Mouse (Mus musculus) heart, adult 2 months (tissue): ENCODE measurements around the gene Ang4. TPM values are rescaled to one million over a fixed set of nuclear protein-coding genes. Genes with fewer than 3 reads are reported as not detected.

Experiments used
- DNase-seq, 2 experiments: peaks; one replicate each; pipeline ENCODE4 v3.0.0; 2021
- H3K27ac ChIP-seq: fragments of 200-600 bp; 2 replicates; pipeline ENCODE4 v1.8.1; 2022
- H3K27me3 ChIP-seq: fragments of 200-500 bp; 2 replicates; pipeline ENCODE4 v1.6.1; 2012; ENCODE audit warnings: mild to moderate bottlenecking, low read length, inconsistent platforms, mixed read lengths; ENCODE audit not compliant: control insufficient read depth, insufficient read depth
- H3K36me3 ChIP-seq: fragments of 200-500 bp; 2 replicates; pipeline ENCODE4 v1.6.1; 2012; ENCODE audit warnings: low read length, inconsistent platforms; ENCODE audit not compliant: control insufficient read depth, insufficient read depth
- H3K4me1 ChIP-seq: fragments of 200-500 bp; 2 replicates; pipeline ENCODE4 v1.6.1; 2011; ENCODE audit warnings: low read length; ENCODE audit not compliant: control insufficient read depth, insufficient read depth
- H3K4me3 ChIP-seq: fragments of 200-600 bp; 2 replicates; pipeline ENCODE4 v1.8.1; 2022
- H3K79me2 ChIP-seq: fragments of 200-500 bp; replicated peaks from 2 replicates; pipeline ENCODE4 v1.6.1; 2012; ENCODE audit warnings: mild to moderate bottlenecking, inconsistent platforms, low read length, moderate library complexity, mixed read lengths; ENCODE audit not compliant: control insufficient read depth, insufficient read depth
- H3K9ac ChIP-seq: fragments of 200-500 bp; 2 replicates; pipeline ENCODE4 v1.6.1; 2012; ENCODE audit warnings: low read depth, mild to moderate bottlenecking, control low read depth, inconsistent platforms, low read length, mixed read lengths
- CTCF ChIP-seq: fragments of 200-600 bp; IDR thresholded peaks from 2 replicates; pipeline ENCODE4 v1.8.1; 2022; ENCODE audit warnings: antibody characterized with exemption, mild to moderate bottlenecking, moderate library complexity
- EP300 ChIP-seq: fragments of 200-500 bp; IDR thresholded peaks from 2 replicates; pipeline ENCODE4 v1.6.1; 2011; ENCODE audit warnings: low read depth, low read length, control low read depth; ENCODE audit not compliant: insufficient read depth
- POLR2A ChIP-seq: fragments of 200-500 bp; IDR thresholded peaks from 2 replicates; pipeline ENCODE4 v1.6.1; 2011; ENCODE audit warnings: mild to moderate bottlenecking, low read depth, low read length, control low read depth; ENCODE audit not compliant: insufficient read depth
- WGBS: fragments of 180-500 bp; shearing (Covaris S2); methylation state at CpG from one replicate; pipeline ENCODE4 v1.1.7; 2018; 5-methylcytosine and 5-hydroxymethylcytosine counted together
- intact Hi-C: fragments of 180-260 bp; cut with DNase I; formaldehyde crosslinking; loops from one replicate; pipeline ENCODE4 v1.15.1; 2025
- polyA plus RNA-seq: library from polyadenylated mRNA; depleted of rRNA; stranded (reverse); fragments of >200 nt; gene quantifications from 2 replicates; pipeline ENCODE4 v1.2.3, GENCODE M21; 2012; rRNA removed
- total RNA-seq, 2 experiments: library from RNA; stranded (reverse); gene quantifications; 2 replicates each; pipeline ENCODE4 v1.2.3; 2021

Ang4 gene
- total and polyA plus RNA-seq, 3 experiments, result not detected

DNA sequence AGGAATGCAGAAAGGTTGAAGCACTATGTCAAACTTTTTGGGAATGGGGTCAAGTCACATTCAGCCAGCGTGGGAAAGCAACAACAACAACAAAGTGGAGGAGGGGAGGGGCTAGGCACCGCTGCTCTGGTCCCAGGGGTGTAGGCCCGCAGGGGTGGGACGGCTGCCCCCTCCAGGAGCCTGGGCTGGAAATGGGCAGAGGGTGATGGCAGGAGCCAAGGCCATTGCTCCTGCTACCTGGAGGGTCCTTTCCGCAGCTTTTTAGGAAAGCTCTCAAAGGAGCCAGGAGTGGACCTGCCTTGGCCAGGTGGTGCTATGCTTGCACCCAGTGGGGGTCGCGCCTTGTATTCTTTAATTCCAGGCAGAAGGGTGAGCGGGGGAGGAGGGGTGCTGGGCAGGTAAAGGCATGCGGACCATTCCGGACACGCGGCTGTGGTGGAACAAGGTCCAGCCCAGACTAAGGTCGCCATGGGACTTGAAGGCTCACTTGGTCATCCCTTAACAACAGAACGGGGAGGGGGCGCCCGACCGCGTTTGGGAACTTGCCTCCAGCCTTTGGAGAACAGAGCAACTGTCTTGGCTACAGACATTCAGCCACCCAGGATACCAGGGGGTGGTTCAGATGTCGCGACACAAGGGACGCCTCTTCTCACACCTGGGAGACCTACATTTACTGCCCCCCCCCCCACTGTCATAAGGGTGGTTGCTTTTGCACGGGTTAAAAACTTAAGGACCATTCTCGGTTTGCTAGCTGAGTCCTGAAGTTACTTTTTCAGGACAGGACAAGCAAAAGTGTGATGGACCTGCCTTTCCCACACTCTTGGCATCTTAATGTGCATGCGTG lies 34.0 kb downstream of the Ang4 start:
- Histone ChIP-seq H3K4me1 (no peaks in the 10 kb centered on the region), H3K27ac (no peak overlapping the region), H3K79me2 (no peaks in the 10 kb centered on the region), H3K36me3 (no peaks in the 10 kb centered on the region), H3K9ac (no peak overlapping the region), H3K27me3 (peaks cover 11% of the 10 kb centered on the region), H3K4me3 (no peak overlapping the region)
- intact Hi-C loops, result no loop called here
- TF ChIP-seq CTCF (no peak), POLR2A (no peak), EP300 (no peak)
- no peak for DNase-seq
- WGBS, result 2% methylated on average over 24 of the region's 24 CpGs

DNA sequence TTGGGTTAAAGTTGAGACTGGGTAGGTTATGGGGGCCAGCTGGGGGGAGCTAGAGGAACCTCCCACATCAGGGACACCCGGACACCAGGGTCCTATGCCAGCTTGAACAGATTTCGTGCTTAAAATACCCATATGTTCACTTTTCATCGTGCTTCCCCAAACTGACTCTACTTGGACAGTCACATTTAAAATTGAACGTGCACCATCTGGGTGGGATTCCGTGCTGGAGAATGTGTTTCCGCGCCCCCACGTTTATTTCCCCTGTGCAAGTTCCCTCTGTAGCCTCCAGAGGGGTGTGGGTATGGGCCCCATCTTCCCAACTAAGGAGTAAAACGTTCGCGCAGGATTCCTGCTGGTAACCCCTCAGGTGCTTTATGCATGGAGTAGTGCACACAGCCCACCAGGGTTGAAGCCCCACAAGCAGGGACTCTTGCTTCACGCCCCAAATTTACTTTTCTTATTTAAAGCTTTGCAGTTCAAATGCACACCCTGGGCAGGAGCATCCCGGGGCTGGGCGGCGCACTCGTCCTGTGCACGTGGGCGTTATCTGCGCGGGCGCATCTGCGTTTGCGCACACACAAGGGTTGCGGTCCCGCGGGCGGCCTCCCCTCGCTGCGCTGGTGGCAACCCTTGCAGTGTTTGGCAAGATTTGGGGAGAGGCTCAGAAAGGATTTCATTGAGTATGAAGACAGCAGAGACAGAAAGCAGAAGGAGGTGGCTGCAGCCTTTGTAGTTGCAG lies 34.8 kb downstream of the Ang4 start:
- peaks cover 11% of the 10 kb centered on the region for H3K27me3 ChIP-seq
- H3K79me2 ChIP-seq, result no peaks in the 10 kb centered on the region
- no peak for DNase-seq
- H3K4me1 ChIP-seq, result no peaks in the 10 kb centered on the region
- WGBS, result 4% methylated on average over 29 of the region's 29 CpGs
- H3K4me3 ChIP-seq, result no peak overlapping the region
- H3K36me3 ChIP-seq, result no peaks in the 10 kb centered on the region
- H3K9ac ChIP-seq, result no peak overlapping the region
- intact Hi-C loops, result no loop called here
- TF ChIP-seq EP300, result no peak
- no peak for TF ChIP-seq CTCF
- TF ChIP-seq POLR2A, result no peak
- no peak overlapping the region for H3K27ac ChIP-seq

DNA sequence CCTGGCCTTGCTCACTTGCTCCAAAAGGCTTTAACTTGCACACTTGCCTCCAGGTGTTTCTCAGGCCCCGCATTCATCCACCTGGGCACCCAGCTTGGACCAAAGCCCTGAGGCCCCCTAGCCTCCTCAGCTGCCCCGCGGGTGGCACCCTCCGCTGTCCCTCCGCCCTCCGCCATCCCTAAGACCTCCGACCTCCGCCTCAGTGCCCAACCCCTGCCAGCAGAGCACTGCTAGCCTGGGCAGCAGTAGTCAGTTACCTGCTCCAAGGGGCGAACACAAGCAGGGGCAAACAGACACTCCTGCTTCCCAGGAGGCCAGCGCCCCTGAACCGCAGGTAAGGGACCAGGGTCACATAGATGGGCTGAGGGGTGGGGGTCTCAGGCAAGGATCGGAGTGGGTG lies 35.4 kb downstream of the Ang4 start:
- Histone ChIP-seq H3K36me3 (no peaks in the 10 kb centered on the region), H3K27me3 (peaks cover 11% of the 10 kb centered on the region), H3K27ac (no peak overlapping the region), H3K4me3 (no peak overlapping the region), H3K4me1 (no peaks in the 10 kb centered on the region), H3K9ac (no peak overlapping the region), H3K79me2 (no peaks in the 10 kb centered on the region)
- WGBS, result 23% methylated on average over 12 of the region's 12 CpGs
- TF ChIP-seq POLR2A (no peak), EP300 (no peak), CTCF (no peak)
- DNase-seq, result no peak
- intact Hi-C loops, result no loop called here

DNA sequence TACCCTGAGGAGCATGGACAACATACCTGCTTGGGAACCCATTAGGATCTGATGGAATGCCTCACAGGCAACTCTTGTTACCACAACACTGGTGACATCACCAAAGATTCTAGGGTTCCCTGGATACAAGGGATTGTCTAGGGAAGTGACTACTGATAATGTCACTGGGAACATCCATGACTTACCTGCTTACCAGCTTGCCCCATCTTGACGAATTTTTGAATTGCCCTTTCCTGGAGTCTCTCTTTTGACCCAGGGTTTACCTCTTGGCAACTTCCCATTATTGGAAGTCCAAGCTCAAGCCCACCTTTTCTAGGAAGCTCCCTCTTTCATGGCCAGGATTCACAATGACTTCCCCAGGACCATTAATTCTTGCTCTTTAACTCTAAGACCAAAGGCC lies 56.3 kb downstream of the Ang4 start, which contains the start of gene Gm5800:
TSS of gene Gm5800 (minus strand) at position 101 of the 400 bp plus-strand sequence.
- intact Hi-C loops, result no loop called here
- Histone ChIP-seq H3K4me3 (no peak within 1 kb of the TSS), H3K36me3 (no peaks in the 10 kb centered on the region), H3K27ac (no peak within 1 kb of the TSS), H3K4me1 (no peaks in the 10 kb centered on the region), H3K9ac (no peak within 1 kb of the TSS), H3K79me2 (no peaks in the 10 kb centered on the region), H3K27me3 (no peaks in the 10 kb centered on the region)
- WGBS, result 21% methylated on average over 1 of the region's 1 CpGs
- DNase-seq, result no peak
- TF ChIP-seq EP300 (no peak), POLR2A (no peak)

Other genes with a start within 250 kb of the Ang4 start
- gene Gm5622, start 220.8 kb downstream of the Ang4 start, total RNA-seq, result not detected
- gene Gm5622, start 220.8 kb downstream of the Ang4 start, polyA plus RNA-seq, result not detected in 2 replicates
- not detected for gene Gm17175, start 199.5 kb downstream of the Ang4 start, total RNA-seq
- gene Gm17175, start 199.5 kb downstream of the Ang4 start, polyA plus RNA-seq, result not detected in 2 replicates
- gene Gm17174, start 181.5 kb downstream of the Ang4 start, total RNA-seq, result not detected
- not detected in 2 replicates for gene Gm17174, start 181.5 kb downstream of the Ang4 start, polyA plus RNA-seq
- gene Gm17078, start 162.3 kb downstream of the Ang4 start, total RNA-seq, result not detected
- gene Gm17078, start 162.3 kb downstream of the Ang4 start, polyA plus RNA-seq, result not detected in 2 replicates
- gene Gm4181, start 137.9 kb downstream of the Ang4 start, total RNA-seq, result not detected
- gene Gm4181, start 137.9 kb downstream of the Ang4 start, polyA plus RNA-seq, result not detected in 2 replicates
- gene Gm17079, start 78.1 kb downstream of the Ang4 start, total RNA-seq, result not detected
- gene Gm17079, start 78.1 kb downstream of the Ang4 start, polyA plus RNA-seq, result not detected in 2 replicates
- gene Gm5800, start 56.4 kb downstream of the Ang4 start, total RNA-seq, result not detected
- not detected in 2 replicates for gene Gm5800, start 56.4 kb downstream of the Ang4 start, polyA plus RNA-seq
- gene AY358078, start 26.5 kb upstream of the Ang4 start, total RNA-seq, result not detected
- gene AY358078, start 26.5 kb upstream of the Ang4 start, polyA plus RNA-seq, result not detected in 2 replicates
- gene Ear6, start 80.1 kb upstream of the Ang4 start, total RNA-seq, result not detected
- gene Ear6, start 80.1 kb upstream of the Ang4 start, polyA plus RNA-seq, result not detected in 2 replicates
- gene Mettl17, start 111.3 kb upstream of the Ang4 start, total RNA-seq, result 10 to 100 TPM; 20.1 to 20.7 TPM
- 21.1 and 24.8 TPM in 2 replicates for gene Mettl17, start 111.3 kb upstream of the Ang4 start, polyA plus RNA-seq
- under 1 TPM; 0.16 to 0.25 TPM for gene Slc39a2, start 119.3 kb upstream of the Ang4 start, total RNA-seq
- gene Slc39a2, start 119.3 kb upstream of the Ang4 start, polyA plus RNA-seq, result 0.53 and 1.7 TPM in 2 replicates
- gene Ndrg2, start 140.6 kb upstream of the Ang4 start, total RNA-seq, result 1,000 to 10,000 TPM; 1,274 to 1,571 TPM
- 2,120 and 2,574 TPM in 2 replicates for gene Ndrg2, start 140.6 kb upstream of the Ang4 start, polyA plus RNA-seq
- not detected for gene Tppp2, start 144.8 kb upstream of the Ang4 start, total RNA-seq
- 0.16 and 0.32 TPM in 2 replicates for gene Tppp2, start 144.8 kb upstream of the Ang4 start, polyA plus RNA-seq
- gene Rnase13, start 149.2 kb upstream of the Ang4 start, total RNA-seq, result not detected
- not detected in 2 replicates for gene Rnase13, start 149.2 kb upstream of the Ang4 start, polyA plus RNA-seq
- 10 to 100 TPM; 27.2 to 27.8 TPM for gene Arhgef40, start 211.1 kb upstream of the Ang4 start, total RNA-seq
- 42.6 and 49.0 TPM in 2 replicates for gene Arhgef40, start 211.1 kb upstream of the Ang4 start, polyA plus RNA-seq
- 1 to 10 TPM; 2.2 to 4.2 TPM for gene Tmem253, start 242.1 kb upstream of the Ang4 start, total RNA-seq
- 2.8 and 3.8 TPM in 2 replicates for gene Tmem253, start 242.1 kb upstream of the Ang4 start, polyA plus RNA-seq
- gene Zfp219, start 247.1 kb upstream of the Ang4 start, total RNA-seq, result 10 to 100 TPM; 26.8 to 30.0 TPM
- 38.6 and 42.0 TPM in 2 replicates for gene Zfp219, start 247.1 kb upstream of the Ang4 start, polyA plus RNA-seq